Mouse (Mus musculus): ENCODE data around the gene Slx1b.
"Not testable (repeated sequence)": the region's sequence is repeated elsewhere in the genome, so short reads cannot be mapped to it uniquely, and the experiment has no call there.

Slx1b gene

GRCm38 (mm10) chr7:126695631-126696207 is at the start of gene Slx1b:
Gene Slx1b (minus strand): TSS chr7:126695784.
- peak; percentile 96 for DNase-seq (ENCODE audit: low spot score)

- DNase-seq (ENCODE audit: low spot score) = no peak
Observed at GRCm38 (mm10) chr7:126741964-126742482, 46.4 kb upstream of the Slx1b start.

DNA sequence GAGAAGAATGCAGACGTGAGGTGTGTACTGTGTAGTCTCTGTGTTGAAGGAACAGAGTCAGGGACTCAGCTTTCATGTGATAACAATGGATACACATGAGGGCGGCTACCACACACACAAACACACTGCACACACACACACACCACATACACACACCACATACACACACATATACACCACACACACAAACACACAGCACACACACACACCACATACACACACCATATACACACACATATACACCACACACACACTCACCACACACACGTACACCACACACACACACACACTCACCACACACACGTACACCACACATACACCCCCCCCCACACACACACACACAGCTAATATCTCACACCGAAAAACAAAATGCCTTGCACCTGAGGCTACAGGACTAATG is 45.9 kb upstream of the Slx1b start:
- DNase-seq (ENCODE audit: low spot score) = no peak

DNA sequence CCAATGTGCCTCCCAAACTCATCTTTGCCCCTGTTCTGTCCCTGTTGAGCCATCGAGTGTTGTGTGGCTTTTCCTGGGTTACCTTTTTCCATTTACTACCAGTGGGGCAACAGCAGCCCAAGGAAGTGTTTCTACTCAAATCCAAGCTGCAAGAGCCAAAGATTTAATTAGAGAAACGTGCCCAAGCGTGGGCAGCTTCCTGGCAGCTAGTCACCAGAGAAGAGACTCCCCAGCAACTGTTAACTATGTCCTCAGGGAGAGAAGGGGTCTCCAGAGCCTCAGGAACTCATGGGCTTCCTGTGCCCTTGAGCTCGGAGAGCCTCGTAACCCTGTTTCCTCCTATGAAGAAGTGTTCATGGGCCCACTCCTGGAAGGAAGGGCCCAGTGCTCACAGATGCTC is 45.4 kb upstream of the Slx1b start:
- no peak for DNase-seq (ENCODE audit: low spot score)

GRCm38 (mm10) chr7:126740132-126740735 is 44.6 kb upstream of the Slx1b start:
- no peak for DNase-seq (ENCODE audit: low spot score)

DNA sequence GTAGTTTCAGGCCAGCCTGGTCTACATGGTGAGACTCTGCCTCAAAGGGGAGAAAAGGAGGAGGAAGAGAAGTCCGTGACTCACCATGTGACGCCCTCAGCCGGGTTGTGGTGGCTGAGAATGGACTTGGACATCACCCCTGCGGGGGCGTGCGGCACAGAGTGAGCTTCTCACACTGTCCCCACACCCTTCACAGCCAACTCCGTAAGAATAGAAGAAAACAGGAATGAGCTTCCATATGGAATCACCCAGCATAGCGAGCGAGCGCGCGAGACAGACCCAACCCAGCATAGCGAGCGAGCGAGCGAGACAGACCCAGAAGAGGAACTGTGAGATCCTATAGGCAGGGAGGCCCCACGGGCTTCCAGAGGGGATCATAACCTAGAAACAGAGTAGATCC is 44.0 kb upstream of the Slx1b start:
- DNase-seq (ENCODE audit: low spot score) = no peak

GRCm38 (mm10) chr7:126736122-126736521 is 40.5 kb upstream of the Slx1b start:
- no peak for DNase-seq (ENCODE audit: low spot score)

DNA sequence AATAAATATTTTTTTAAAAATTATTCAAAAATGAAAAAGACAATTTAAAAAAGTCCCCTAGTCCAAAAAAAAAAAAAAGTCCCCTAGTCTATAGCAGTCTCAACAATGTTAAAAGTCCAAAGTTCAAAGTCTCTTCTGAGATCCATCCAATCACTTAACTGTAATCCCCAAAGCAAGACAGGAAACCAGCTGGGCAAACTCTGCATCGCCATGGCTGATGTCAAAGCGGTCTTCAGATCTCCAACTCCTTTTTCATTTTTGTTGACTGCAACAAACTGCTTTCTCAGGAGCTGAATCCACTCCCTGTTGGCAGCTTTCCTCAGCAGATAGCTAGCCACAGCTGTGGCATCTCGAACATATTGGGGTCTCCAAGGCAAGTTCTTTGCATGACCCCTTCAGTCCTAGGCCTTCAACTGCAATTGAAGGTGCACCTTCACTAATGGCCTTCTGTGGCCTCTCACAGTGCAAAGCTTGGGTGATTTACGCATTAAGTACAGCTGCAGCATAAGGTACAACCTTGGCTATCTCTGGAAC is 34.7 kb upstream of the Slx1b start:
- DNase-seq (ENCODE audit: low spot score) = not testable (repeated sequence)

- DNase-seq (ENCODE audit: low spot score) = no peak
Observed at GRCm38 (mm10) chr7:126725667-126726066, 30.1 kb upstream of the Slx1b start.

DNA sequence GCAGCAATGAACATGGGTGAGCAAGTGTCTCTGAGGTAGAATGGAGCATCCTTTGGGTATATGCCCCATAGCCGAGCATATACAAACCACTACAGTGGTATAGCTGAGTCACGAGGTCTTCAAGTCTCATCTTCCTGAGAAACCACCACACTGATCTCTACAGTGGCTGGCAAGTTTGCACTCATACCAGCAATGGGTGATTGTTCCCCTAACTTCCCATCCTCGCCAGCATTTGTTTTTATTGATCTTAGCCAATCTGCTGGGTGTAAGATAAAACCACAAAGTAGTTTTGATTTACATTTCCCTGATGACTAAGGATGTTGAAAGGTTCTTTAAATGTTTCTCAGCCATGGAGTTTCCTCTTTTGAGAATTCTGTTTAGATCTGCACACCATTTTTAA is 29.5 kb upstream of the Slx1b start:
- DNase-seq (ENCODE audit: low spot score) = no peak

- DNase-seq (ENCODE audit: low spot score) = no peak
Observed at GRCm38 (mm10) chr7:126721635-126722034, 26.1 kb upstream of the Slx1b start.

DNA sequence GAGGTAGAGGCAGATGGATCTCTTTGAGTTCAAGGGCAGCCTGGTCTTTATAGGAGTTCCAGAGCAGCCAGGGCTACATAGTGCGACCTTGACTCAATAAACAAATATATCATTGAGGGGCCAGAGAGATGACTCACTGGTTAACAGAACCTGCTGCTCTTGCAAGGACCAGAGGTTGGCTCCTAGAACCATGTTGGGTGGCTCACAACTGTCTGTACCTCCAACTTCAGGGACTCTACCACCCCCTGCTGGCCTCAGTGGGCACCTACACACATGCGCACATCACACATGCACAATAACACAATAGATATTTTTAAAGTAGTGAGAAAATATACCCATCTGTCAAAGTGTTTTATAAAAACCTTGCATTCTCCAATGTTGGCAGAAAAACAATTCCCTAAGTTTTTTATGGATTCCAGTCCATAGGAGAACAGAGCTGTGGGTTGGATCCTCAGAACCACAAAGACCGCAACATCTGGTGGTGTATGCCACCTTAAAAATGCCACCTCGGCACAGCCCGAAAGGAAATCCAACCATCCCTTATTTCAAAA is 23.3 kb upstream of the Slx1b start:
- no peak for DNase-seq (ENCODE audit: low spot score)

GRCm38 (mm10) chr7:126717566-126717965 is 22.0 kb upstream of the Slx1b start:
- DNase-seq (ENCODE audit: low spot score) = no peak

DNA sequence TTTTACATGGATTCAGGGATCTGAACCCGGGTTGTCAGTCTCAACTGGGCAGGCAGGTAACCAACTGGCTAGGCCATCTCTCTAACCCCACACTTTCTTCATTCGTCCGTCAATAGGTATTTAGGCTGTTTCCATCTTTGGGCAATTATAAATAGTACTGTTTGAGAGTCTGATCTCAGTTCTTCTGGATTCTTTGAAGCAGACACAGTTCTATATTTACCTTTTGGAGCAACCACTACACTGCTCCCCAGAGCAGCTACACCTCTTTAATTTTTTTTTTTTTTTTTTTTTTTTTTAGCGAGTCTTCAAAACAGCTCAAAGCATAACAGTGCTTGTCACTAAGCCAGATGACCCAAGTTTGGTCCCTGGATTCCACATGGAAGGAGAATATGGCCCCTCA is 20.1 kb upstream of the Slx1b start:
- DNase-seq (ENCODE audit: low spot score) = no peak

DNA sequence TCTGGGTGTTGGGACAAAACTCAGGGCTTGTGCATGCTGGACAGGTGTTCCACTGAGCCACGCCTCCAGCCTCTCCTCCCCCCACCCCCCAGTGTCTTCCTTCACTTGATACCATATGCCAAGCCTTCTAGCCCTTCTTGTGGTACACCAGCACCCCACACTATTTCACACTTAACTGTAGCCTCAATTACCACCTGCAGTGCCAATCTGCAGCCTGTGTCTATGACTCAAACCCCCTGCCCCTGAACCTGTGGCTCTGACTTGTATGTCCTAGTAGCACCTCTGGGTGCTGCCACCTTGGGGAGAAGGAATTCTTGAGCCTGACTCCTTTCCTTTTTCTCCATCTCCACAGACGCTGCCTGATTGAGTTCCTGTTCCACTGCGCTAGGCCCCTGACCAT is 16.3 kb upstream of the Slx1b start:
- DNase-seq (ENCODE audit: low spot score) = no peak

DNA sequence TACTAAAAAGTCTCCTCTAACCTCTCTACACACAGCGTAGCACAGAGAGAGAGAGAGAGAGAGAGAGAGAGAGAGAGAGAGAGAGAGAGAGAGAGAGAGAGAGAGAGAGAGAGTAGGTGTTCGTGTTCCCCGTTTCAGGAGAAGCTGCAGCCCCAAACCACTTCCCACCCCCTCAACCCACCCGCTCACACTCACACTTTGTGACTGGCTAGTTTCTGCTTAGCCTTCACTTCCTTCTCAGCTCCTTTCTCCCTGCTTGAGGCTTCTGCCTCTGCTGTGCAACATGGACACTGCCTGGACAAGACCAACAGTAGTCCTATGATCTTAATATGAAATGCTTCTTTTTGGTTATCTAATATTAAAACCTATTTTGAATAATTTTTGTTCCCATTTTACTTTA is 14.7 kb upstream of the Slx1b start:
- no peak for DNase-seq (ENCODE audit: low spot score)

GRCm38 (mm10) chr7:126708175-126708952 is 12.8 kb upstream of the Slx1b start:
- DNase-seq (ENCODE audit: low spot score) = no peak

DNA sequence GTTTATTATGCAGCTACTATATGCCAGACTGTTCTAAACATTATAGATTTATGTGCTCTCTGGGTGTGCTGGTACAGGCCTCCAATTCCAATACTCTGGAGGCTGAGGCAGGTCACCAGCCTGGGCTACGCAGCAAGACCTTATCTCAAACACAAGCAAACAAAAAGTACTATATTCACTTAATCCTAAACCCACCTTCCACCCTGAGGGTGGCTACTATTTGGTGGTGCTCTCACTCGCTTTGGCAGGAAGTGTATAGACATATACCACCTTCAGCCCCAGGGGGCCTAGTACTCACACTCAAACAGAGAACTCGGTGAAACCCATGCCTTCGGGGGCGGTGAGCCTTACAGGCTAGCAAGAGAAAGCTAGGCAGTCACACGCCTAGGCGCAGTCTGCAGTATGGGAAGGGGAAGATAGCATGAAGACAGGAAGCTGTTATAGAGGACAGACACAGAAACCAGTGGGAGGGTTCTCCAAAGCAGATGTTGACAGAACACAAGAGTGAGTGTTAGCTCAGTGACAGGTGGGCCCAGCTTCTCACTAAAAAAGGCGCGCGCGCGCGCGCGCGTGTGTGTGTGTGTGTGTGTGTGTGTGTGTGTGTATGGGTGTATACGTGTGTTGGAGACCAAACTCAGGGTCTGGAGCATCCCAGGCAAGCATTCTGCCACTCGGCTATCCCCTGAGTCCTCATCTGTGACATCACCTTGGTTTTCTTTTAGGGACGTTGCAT is 12.0 kb upstream of the Slx1b start, which contains the start of gene Coro1a:
Coro1a (minus strand) TSS at position 346 of the 733 bp plus-strand sequence.
- no peak for DNase-seq (ENCODE audit: low spot score)

GRCm38 (mm10) chr7:126704121-126704980 is 8.8 kb upstream of the Slx1b start:
- peak; percentile 69 for DNase-seq (ENCODE audit: low spot score)

DNA sequence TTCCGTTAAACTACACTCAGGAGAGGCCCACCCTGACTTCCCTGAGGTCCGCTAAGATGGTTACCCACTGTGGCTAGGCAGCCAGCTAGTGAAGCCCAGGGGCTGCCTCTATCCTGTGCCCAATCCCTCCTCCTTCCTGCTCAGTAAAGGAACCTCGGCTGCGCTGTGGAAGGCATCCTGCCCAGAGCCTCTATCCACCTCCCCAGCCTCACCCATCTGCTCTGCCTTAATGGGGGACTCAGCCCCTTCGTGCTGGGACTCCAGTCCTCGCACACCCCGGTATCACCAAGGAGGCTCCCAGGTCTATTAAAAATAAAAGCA is 8.1 kb upstream of the Slx1b start:
- DNase-seq (ENCODE audit: low spot score) = no peak
